Mouse (Mus musculus) liver, adult 2 months (tissue): ENCODE measurements around the gene Ndufa3. TPM values are rescaled to one million over a fixed set of nuclear protein-coding genes. Genes with fewer than 3 reads are reported as not detected.

ENCODE experiments used
- DNase-seq: peaks from one replicate; pipeline ENCODE4 v3.0.0-alpha.2; 2011; ENCODE audit warnings: low read depth, low spot score; ENCODE audit errors: extremely low read depth
- H3K27ac ChIP-seq: fragments of 200-500 bp; replicated peaks from 2 replicates; pipeline ENCODE4 v1.5.1; 2012; ENCODE audit warnings: low read depth, mild to moderate bottlenecking, control low read depth, inconsistent platforms, low read length; ENCODE audit not compliant: insufficient read depth
- H3K27me3 ChIP-seq: fragments of 200-500 bp; 2 replicates; pipeline ENCODE4 v1.6.1; 2012; ENCODE audit warnings: mild to moderate bottlenecking, moderate library complexity, low read length, inconsistent platforms; ENCODE audit not compliant: control insufficient read depth, insufficient read depth
- H3K36me3 ChIP-seq: fragments of 200-500 bp; 2 replicates; pipeline ENCODE4 v1.6.1; 2012; ENCODE audit warnings: low read length, inconsistent platforms; ENCODE audit not compliant: control insufficient read depth, insufficient read depth
- H3K4me1 ChIP-seq: fragments of 200-500 bp; 2 replicates; pipeline ENCODE4 v1.6.1; 2011; ENCODE audit warnings: low read length; ENCODE audit not compliant: control insufficient read depth, insufficient read depth
- H3K4me3 ChIP-seq: fragments of 200-500 bp; 2 replicates; pipeline ENCODE4 v1.5.1; 2011; ENCODE audit warnings: low read depth, mild to moderate bottlenecking, control low read depth, low read length, moderate library complexity; ENCODE audit not compliant: insufficient read depth
- H3K79me2 ChIP-seq: fragments of 200-500 bp; 2 replicates; pipeline ENCODE4 v1.6.1; 2012; ENCODE audit warnings: inconsistent platforms, mild to moderate bottlenecking, low read length, moderate library complexity; ENCODE audit not compliant: control insufficient read depth, insufficient read depth
- H3K9ac ChIP-seq: fragments of 200-500 bp; 2 replicates; pipeline ENCODE4 v1.6.1; 2012; ENCODE audit warnings: low read depth, mild to moderate bottlenecking, control low read depth, inconsistent platforms, low read length
- CTCF ChIP-seq: fragments of 200-500 bp; IDR thresholded peaks from 2 replicates; pipeline ENCODE4 v1.5.1; 2011; ENCODE audit warnings: low read depth, low read length, control low read depth
- POLR2A ChIP-seq: fragments of 200-500 bp; IDR thresholded peaks from 2 replicates; pipeline ENCODE4 v1.6.1; 2011; ENCODE audit warnings: low read length, control low read depth; ENCODE audit not compliant: insufficient read depth; ENCODE audit errors: extremely low read depth
- WGBS: fragments of 180-500 bp; shearing (Covaris S2); methylation state at CpG from one replicate; pipeline ENCODE4 v1.1.7; 2018; 5-methylcytosine and 5-hydroxymethylcytosine counted together
- polyA plus RNA-seq: library from polyadenylated mRNA; depleted of rRNA; stranded (reverse); fragments of >200 nt; gene quantifications from 2 replicates; pipeline ENCODE4 v1.2.3, GENCODE M21; 2012
- total RNA-seq: library from RNA; depleted of rRNA; stranded (reverse); fragments of >200 nt; gene quantifications from 2 replicates; pipeline ENCODE4 v1.2.3, GENCODE M21; 2014

Ndufa3 gene
- total and polyA plus RNA-seq, 2 experiments = 81.8 to 395 TPM

DNA sequence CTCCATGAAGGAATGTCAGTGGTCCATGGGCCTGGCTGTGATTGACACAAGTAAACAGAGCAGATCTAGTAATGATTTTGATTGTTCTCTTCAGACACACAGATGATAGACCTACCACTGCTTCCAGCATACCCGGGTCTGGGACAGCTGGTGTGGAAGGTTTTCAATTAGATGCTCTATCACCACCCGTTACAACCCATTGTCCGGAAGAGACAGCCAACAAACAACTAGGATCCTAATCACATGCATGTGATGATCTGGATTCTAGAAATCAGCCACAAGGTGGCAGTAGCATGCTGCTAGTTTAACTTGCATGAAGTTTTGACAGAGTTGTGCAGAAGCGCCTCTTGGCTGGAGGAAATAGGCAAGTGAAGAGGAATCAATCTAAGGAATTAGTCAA is 16.1 kb upstream of the Ndufa3 start:
- peak; percentile 75 for DNase-seq
- no peak overlapping the region for H3K27ac ChIP-seq
- H3K4me1 ChIP-seq = no peaks in the 10 kb centered on the region
- H3K79me2 ChIP-seq = no peaks in the 10 kb centered on the region
- WGBS = 8% methylated on average over 4 of the region's 4 CpGs
- no peak overlapping the region for H3K4me3 ChIP-seq
- TF ChIP-seq CTCF (peak; percentile 37), POLR2A (no peak)
- no peak overlapping the region for H3K9ac ChIP-seq
- H3K27me3 ChIP-seq = no peaks in the 10 kb centered on the region
- no peaks in the 10 kb centered on the region for H3K36me3 ChIP-seq

DNA sequence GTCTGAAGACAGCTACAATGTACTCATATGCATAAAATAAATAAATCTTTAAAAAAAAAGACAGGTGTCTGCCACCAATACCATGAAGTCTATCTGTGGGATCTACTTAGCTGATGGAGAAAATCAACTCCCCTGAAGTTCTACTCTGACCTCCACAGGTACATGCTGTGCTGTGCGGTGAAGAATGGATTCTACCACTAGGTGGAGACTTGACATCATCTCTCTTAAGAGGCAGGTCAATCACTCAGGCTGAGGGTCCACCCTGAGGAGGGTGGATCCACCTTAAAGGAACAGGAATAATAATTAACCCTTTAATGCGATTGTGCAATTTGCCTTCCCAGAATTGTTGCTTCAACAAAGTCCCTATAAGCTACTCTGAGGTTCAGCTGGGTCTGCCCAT is 10.4 kb upstream of the Ndufa3 start:
- Histone ChIP-seq H3K9ac (no peak overlapping the region), H3K36me3 (no peaks in the 10 kb centered on the region), H3K4me3 (no peak overlapping the region), H3K4me1 (peaks cover 7% of the 10 kb centered on the region), H3K27me3 (no peaks in the 10 kb centered on the region), H3K27ac (no peak overlapping the region), H3K79me2 (no peaks in the 10 kb centered on the region)
- peak; percentile 66 for DNase-seq
- peak; percentile 33; the same call in 1 of the 2 replicates for TF ChIP-seq CTCF
- TF ChIP-seq POLR2A = no peak
- WGBS = 14% methylated on average over 2 of the region's 2 CpGs

DNA sequence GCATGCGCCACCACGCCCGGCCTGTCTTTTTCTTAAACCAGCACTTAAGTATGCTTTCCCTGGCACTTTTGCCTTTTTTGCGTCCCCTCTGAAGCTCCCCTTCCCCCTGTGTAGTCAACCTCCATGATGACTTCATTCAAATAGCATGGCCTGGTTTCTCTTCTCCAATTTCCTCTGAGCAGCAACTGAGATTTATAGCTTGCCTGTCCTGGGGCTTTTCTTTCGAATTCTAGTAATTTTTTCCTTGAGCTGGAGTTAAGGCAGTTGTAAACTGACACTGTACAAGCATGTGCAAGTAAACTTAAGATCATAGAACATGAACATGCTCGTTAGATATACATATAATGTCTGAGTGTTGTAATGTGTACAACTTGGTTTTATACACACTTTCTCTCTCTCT is 9.8 kb upstream of the Ndufa3 start:
- no peaks in the 10 kb centered on the region for H3K27me3 ChIP-seq
- no peak overlapping the region for H3K9ac ChIP-seq
- TF ChIP-seq CTCF (no peak), POLR2A (no peak)
- H3K27ac ChIP-seq = no peak overlapping the region
- no peak for DNase-seq
- H3K4me1 ChIP-seq = peaks cover 7% of the 10 kb centered on the region
- H3K36me3 ChIP-seq = no peaks in the 10 kb centered on the region
- no peaks in the 10 kb centered on the region for H3K79me2 ChIP-seq
- 87% methylated on average over 6 of the region's 6 CpGs for WGBS
- no peak overlapping the region for H3K4me3 ChIP-seq

DNA sequence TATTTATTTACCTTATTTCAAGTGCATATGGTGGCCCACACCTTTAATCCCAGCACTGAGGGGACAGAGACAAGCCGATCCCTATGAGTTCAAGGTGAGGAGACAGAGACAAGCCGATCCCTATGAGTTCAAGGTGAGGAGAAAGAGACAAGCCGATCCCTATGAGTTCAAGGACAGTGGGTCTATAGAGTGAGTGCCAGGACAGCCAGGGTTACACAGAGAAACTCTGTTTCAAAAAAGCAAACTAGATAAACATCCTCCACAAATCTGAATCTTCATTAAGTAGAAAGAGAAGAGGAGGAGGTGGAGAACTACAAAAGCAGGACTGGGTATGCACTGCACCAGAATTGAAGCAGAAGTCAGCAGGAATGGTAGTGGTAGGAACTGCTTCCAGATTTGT is 8.5 kb upstream of the Ndufa3 start:
- Histone ChIP-seq H3K4me3 (no peak overlapping the region), H3K27me3 (no peaks in the 10 kb centered on the region), H3K9ac (no peak overlapping the region; the same call in 1 of the 2 replicates), H3K36me3 (no peaks in the 10 kb centered on the region), H3K27ac (peak overlapping the region; percentile 73), H3K4me1 (peaks cover 7% of the 10 kb centered on the region), H3K79me2 (no peaks in the 10 kb centered on the region)
- no peak for TF ChIP-seq CTCF
- no peak for TF ChIP-seq POLR2A
- WGBS = 18% methylated on average over 3 of the region's 3 CpGs
- peak; percentile 55 for DNase-seq

DNA sequence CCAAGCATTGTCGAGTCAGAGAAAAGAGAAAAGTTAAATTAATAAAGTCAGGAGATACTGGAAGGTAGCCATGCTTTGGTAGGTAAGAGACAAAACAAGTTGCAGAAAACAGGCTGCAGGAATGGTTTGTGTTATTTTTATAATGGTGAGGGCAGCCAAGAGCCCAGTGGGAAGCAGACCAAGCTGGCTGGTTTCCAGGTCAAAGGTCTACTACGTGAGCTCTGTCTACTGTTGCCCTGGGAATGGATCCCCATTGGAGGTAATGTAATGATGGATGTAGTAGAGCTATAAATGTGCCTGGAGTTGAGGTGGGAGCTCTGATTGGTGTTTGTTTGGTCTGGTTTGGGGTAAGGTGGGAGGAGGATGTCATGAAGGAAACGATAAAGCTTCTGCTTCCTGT is 8.1 kb upstream of the Ndufa3 start:
- DNase-seq = peak; percentile 90
- H3K36me3 ChIP-seq = no peaks in the 10 kb centered on the region
- no peaks in the 10 kb centered on the region for H3K27me3 ChIP-seq
- peak overlapping the region; percentile 73 for H3K27ac ChIP-seq
- TF ChIP-seq POLR2A (no peak), CTCF (no peak)
- H3K9ac ChIP-seq = no peak overlapping the region; the same call in 1 of the 2 replicates
- 14% methylated on average over 3 of the region's 3 CpGs for WGBS
- peaks cover 7% of the 10 kb centered on the region for H3K4me1 ChIP-seq
- H3K4me3 ChIP-seq = no peak overlapping the region
- no peaks in the 10 kb centered on the region for H3K79me2 ChIP-seq

DNA sequence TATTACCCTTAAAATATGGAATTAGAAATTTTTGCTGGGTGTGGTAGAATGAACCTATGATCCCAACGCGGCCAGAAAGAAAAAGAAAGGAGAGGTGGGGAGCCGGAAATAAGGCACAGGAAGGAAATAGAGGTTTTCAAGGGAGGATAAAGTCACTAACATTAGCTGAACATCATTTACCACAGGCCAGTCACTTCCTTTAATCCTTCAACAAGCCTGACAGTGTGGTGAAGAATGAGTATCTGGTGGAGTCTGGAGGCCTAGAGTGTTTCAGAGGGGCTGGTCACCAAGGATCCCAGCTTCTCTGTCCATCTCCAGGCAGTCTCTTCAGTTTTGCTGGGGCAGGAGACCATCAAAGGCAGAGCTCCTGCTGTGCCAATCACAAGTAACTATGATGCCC is 6.7 kb upstream of the Ndufa3 start:
- no peak overlapping the region for H3K9ac ChIP-seq
- no peaks in the 10 kb centered on the region for H3K27me3 ChIP-seq
- no peak for TF ChIP-seq POLR2A
- no peak for TF ChIP-seq CTCF
- DNase-seq = no peak
- H3K4me1 ChIP-seq = peaks cover 7% of the 10 kb centered on the region
- H3K36me3 ChIP-seq = no peaks in the 10 kb centered on the region
- no peak overlapping the region for H3K27ac ChIP-seq
- WGBS = 85% methylated on average over 3 of the region's 3 CpGs
- H3K79me2 ChIP-seq = no peaks in the 10 kb centered on the region
- H3K4me3 ChIP-seq = no peak overlapping the region
